Mouse (Mus musculus) embryo, embryonic 11.5 days (tissue): ENCODE measurements around the gene Pla2g5.
"Not testable (repeated sequence)": the region's sequence is repeated elsewhere in the genome, so short reads cannot be mapped to it uniquely, and the experiment has no call there.

Experiments used
- DNase-seq: peaks from one replicate; pipeline ENCODE4 v3.0.0-alpha.2; 2012; ENCODE audit warnings: low read depth, low spot score

Pla2g5 gene

DNA sequence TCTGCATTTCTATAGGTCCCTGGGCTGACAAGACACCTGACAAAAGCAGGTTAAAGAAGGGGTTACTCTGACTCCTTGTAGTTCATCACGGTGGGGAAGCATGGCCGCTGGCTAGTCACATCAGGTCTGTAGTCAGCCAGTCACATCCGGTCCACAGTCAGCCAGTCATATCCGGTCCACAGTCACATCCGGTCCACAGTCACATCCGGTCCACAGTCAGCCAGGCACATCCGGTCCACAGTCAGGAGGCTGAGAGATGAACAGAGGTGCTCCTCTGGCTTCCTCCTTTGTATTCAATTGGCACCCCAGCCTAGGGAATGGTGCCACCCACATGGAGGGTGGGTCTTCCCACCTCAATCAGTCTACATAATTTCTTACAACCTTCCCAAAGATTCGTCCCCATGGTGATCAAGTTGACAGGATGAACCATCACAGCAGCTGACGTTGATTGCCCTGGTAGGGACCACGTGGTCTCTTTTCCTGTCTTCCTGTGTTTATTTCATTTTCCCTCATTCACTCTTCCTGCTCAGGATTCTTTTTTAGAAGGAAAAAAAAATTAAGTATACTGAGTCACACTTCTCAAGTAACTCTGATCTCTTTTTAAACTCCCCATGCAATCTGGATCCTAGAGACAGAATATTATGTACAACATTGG, at the start of gene Pla2g5:
Gene Pla2g5 (minus strand): TSS at position 139 of the 655 bp plus-strand sequence.
- no peak for DNase-seq

DNA sequence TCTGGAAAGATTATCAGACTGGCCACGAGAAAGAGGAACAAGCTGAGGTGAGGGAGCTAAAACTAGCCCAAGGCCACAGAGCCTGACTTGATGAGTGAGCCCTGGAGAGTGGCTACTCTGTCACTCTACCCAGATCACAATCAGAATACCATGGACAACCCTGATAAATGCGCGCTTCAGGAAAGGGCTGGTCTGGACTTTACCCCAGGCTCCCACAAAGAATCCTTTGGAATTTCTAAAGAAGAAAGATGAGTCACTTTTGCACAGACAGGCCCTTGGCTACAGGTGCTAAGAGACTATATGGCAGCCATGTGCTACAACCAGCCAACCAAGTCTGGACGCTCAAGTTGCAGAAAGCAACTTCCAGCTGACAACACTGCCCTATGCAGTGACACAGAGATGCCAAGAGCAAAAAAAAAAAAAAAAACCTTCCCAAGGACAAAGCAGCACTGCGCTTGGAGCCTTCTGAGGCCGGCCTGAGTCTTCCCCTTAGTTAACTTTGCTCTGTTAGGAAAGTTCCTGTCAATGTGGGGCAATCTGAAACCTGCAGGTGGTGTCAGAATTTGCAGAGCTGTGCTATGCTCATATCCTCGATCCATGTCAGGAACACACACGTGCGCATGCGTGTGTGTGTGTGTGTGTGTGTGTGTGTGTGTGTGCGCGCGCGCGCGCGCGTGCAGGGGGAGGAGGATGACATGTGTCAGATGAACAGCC, 42.5 kb upstream of the Pla2g5 start:
- DNase-seq: no peak

DNA sequence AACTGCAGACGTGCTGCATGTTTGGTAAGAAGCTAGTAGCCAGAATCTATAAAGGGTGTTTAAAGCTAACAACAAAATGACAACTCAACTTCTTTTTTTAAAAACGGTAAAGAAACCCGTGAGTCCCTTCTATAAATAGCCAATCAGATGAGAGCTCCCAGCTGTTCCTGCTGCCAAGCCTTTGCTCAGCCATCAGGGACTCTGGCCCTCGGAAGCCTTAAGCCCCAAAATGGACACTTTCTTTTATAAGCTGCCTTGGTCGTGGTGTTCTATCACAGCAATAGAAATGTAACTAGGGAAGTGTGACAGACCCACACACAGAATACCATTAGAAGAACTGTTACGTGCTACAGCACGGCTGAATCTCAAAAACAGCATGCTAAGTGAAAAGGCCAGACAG, 36.1 kb upstream of the Pla2g5 start:
- DNase-seq: no peak

DNA sequence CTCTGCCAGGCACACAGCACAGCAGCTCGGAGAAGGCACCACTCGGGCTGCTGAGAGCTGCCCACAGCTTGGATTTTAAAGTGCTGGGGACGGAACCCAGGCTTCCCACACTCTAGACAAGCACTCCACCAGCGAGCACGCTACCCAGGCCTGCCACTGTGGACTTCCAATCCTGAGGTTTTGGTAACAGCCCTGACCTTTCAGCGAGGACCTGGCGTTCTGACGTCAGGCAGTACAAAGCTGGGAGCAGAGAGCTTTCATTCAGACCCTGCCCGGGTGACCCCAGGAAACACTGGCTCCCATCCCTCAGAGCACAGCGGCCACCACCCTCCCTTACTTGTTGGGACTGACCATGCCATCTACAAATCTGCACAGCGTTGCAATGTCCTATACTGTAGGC, 30.5 kb upstream of the Pla2g5 start:
- DNase-seq: not testable (repeated sequence)

DNA sequence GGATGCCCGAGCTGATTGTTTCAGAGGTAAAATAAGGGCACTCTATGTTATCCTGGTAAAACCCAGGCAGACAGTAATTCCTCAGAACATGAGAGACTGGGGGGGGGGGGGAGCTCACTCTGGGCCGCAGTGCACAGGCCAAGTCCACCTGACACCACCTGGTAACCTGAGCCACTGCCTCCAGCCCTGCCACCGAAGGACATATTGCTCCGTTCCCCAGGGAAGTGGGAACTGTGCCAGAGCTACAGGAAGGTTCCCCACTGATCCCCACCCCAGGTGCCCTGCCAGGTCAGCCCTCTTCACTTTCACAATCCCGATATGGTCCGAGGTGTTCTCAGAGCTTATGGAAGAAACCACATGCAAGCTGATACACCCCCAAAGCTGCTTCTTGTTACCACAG, 29.4 kb upstream of the Pla2g5 start:
- no peak for DNase-seq

DNA sequence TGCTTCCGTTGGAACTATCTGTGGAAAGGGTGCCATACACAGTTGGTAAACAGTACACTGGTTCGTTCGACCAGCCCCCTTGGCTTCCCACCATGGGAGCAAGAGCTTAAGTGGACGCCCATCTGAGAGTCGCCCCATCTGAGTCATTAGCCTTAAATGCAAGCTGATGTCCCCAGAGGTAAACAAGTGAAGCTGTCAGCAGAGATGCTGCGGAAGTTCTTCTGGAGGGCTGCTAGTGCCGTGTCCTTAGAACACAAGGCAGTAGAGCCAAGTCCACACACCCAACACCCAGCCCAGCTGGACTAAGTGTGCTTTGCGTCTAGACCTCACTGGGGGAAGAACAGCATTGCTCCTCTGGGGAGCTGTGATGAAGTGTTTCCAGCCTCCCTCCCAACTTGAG, 26.4 kb upstream of the Pla2g5 start:
- DNase-seq: no peak

DNA sequence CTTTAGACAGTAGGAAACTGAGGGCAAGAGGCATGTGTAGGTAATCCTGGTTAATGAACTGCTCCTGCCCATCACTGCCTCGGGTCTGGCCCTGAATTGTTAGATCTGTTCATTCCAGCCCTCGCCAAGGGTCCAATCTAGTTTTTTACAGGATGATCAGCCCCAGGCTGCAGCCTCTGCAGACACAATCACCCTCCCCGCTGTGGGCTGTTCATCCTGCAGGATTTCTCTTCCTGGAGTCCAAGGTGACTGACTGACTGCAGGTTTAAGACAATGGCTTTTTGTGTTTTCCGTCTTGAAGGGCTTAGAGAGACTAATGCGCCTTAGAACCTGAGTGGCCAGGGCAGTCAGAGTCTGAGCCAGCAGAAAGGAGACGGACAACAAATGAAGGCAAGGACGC, 25.9 kb upstream of the Pla2g5 start:
- no peak for DNase-seq

GRCm38 (mm10) chr4:138884261-138884660, 21.0 kb upstream of the Pla2g5 start:
- DNase-seq: peak; percentile 67

DNA sequence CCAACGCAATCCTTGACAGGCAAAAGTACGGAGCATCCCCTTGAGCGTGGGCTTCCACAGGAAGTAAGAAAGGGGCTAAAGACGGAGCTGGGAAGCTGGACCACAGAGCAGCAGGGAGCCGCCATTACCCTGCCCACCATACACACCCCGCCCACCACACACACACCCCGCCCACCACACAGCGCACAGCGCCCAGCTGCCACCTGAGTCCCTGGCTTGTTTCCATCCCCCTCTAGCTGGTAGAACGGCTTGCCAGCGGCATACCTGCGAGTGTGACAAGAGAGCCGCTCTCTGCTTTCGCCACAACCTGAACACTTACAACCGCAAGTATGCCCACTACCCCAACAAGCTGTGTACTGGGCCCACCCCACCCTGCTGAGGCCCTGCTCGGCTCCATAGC, 18.9 kb upstream of the Pla2g5 start:
- no peak for DNase-seq

DNA sequence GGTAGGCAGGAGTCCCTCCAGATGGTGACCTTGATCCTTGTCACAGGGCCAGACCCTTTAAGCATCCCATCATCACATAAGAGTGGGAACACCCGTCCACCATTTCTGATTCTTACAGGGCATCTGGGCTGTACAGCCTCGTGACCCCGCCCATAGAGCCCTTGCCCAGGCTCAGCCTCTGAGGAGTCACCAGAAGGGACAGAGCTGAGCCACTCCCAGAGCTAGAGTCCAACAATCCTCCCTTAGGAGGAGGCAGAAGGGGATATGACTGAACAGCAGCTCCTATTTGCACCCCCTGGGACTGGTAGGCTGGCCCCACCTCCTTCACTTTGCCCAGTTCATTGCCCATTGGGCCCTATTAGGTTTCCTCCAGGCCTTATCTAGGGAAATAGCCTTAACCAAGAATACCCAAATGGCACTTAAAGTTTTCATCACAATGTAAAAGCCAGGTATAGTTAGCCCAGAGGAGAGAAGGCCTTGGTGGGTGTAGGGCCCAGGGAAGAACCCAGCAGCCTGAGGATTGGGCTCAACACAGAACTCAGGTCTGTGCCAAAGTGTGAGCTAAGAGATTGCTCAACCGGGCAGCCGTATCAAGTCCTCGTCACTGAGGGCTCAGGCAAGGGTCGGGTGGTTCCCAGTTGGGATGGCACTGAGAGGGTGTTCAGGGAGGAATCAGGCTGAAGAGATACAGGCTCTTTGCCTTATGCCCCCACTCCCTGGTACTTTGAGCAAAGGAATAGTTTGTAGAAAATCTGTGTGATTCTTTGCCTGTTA, 17.7 kb upstream of the Pla2g5 start:
- DNase-seq: no peak

DNA sequence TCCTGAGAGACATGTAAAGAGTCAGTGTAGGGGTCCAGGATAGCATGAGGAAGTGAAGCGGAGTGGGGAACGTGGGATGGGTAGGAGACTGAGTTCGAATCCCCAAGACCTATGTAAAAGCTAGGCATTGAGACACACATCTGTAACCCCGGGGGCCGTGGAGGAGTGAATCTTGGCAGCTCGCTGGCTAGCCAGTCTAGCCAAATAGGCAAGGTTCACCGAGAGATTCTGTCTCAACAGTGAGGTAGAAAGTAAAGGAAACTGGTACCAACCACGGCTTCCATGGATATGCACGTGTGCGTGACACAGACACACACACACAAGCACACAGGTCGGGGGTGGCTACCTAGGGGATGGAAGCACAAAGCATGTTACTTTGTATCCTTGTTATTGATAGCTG, 16.5 kb upstream of the Pla2g5 start:
- DNase-seq: no peak

DNA sequence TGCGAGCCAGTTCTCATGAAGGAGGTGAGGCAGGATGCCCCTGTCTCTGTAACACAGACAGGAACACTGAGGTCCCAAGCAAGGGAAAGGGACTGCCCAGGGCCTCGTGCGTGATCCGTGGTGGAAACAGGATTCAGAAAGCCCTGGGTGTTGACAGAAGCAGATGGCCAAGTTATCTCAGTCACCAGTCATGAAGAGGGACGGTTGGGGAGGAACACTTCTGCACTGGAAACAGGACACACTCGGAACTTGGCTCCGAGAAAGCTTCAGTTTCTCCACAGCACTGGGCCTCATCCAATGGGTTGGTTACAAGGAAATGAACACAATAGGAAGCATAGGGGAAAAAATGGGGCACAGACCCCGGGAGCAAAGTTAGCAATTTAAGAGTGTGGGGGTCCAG, 15.5 kb upstream of the Pla2g5 start:
- no peak for DNase-seq

DNA sequence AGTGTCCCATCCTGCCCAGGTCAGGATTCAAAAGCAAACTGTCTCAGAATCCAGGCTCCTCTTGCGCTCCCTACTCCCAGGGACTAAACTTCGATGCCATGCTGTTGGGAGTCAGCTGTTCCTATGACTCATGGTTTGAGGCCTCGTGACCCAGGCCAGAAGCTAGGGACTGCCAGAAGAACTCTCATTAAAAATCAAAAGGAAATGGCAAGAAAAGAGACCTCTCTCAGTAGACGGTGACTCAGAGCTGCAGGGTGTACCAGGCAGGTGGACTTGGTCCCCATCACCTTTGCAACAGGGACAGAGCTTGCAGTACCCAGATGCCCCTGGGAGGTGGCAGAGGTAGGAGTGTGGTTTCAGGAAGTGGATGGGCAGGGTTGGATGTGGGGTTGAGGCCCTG, 14.4 kb upstream of the Pla2g5 start, which contains the start of gene Pla2g2e:
Gene Pla2g2e (plus strand): TSS at position 212 of the 400 bp plus-strand sequence.
- DNase-seq: no peak

DNA sequence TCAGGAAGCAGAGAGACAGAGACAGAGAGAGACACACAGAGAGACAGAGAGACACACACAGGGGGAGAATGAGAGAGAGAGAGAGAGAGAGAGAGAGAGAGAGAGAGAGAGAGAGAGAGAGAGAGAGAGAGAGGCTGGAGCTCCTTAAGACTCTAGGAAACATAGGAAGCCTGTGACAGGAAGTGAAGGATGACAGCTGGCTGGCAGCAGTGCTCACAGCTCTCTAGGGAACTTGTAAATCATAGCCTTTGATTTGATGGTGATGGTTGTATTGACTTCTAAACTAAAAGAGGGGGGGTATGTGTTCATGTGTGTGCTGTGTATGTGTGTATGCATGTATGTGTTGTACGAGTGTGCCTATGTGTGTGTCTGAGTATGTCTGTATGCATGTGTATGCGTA, 12.7 kb upstream of the Pla2g5 start:
- no peak for DNase-seq

- not testable (repeated sequence) for DNase-seq
Measured at GRCm38 (mm10) chr4:138875275-138875674, 12.0 kb upstream of the Pla2g5 start.

DNA sequence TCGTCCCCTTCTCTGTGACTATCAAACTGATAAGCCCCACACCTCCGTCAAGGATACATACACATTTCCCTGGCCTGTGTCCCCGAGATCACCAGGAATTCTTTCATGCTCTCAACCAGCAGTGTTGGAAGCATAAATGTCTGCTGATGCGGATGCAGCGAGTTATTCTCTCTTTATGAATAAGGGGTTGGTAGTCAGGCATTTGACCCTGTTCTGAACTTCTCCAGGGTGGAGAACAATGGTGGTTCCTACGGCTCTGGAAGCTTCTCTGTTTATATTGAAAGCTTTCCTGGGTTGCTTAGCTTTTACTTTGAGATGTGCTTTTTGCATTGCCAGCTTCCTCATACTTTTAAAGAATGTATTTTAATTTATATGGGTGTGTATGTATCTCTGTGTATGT, 10.6 kb upstream of the Pla2g5 start, which contains the start of gene Gm13030:
Gene Gm13030 (minus strand): TSS at position 101 of the 400 bp plus-strand sequence.
- no peak for DNase-seq

- DNase-seq: no peak
Measured at GRCm38 (mm10) chr4:138868666-138869065, 5.4 kb upstream of the Pla2g5 start.

- DNase-seq: peak; percentile 67
Measured at GRCm38 (mm10) chr4:138866413-138866812, 3.1 kb upstream of the Pla2g5 start.

GRCm38 (mm10) chr4:138865991-138866390, 2.7 kb upstream of the Pla2g5 start:
- no peak for DNase-seq

GRCm38 (mm10) chr4:138865092-138865491, 1.8 kb upstream of the Pla2g5 start:
- DNase-seq: no peak

DNA sequence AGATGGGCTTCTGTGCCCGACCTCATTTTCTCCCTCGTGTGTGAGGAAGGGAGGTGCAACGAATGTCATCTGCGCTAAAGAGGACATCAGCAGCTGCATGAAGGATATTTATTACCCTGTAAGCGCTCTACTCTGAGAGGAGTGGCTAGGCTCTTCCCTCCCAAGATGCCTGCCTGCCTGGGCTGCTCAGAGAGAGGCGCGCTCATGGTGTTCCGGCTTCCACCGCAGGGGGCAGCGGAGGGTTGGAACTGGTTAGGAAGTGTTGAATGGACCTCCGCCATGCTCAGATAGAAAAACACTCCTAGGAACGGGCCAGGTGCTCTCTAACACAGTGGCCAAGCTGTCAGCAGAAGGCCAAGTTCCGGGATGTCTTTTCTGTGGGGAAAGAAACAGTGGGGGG, 3.6 kb downstream of the Pla2g5 start:
- peak; percentile 76 for DNase-seq

GRCm38 (mm10) chr4:138859245-138859644, 4.0 kb downstream of the Pla2g5 start:
- peak; percentile 48 for DNase-seq
